Mouse (Mus musculus): ENCODE measurements around the gene Sacs.

DNA sequence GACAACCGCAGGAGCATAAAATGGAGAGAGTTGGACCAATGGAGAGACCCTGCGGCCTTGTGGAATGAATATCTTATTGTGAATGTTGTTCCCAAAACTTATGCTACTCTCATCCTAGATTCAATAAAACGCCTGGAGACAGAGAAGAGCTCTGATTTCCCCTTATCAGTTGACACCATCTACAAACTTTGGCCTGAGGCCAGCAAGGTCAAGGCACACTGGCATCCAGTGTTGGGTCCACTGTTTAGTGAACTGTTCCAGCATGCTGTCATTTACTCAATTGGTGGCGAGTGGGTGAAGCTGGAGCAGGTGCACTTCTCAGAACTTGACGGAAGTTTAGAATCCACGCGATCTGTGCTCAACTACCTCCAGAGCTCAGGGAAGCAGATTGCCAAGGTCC is 53.6 kb downstream of the Sacs start:
- TF ChIP-seq CTCF (IDR thresholded peaks at IDR 0.05; ENCODE audit: control insufficient read depth, insufficient read depth, insufficient read length) (no peak), MYOG (IDR thresholded peaks at IDR 0.05; ENCODE audit: control insufficient read depth, extremely low read depth, insufficient read length) (no peak), FOSL1 (IDR thresholded peaks at IDR 0.05; ENCODE audit: insufficient read depth, low read length, poor library complexity, severe bottlenecking) (no peak), USF1 (IDR thresholded peaks at IDR 0.05; ENCODE audit: low read depth) (no peak)

Measured in C2C12 (cell line).